Mouse (Mus musculus): Measurements from ENCODE around the gene Ephx3. TPM values are rescaled to one million over a fixed set of nuclear protein-coding genes. Genes with fewer than 3 reads are reported as not detected.
A peak's percentile ranks its signal among the peaks of the same experiment; 100 is the strongest.

Gene Ephx3
- total and polyA plus RNA-seq, 3 experiments, result 1.1 to 2.9 (median 1.3) TPM

GRCm38 (mm10) chr17:32172485-32172884 lies 16.9 kb downstream of the Ephx3 start:
- no peak overlapping the region for H3K9ac ChIP-seq (ENCODE audit: low read depth, low read length)
- 60% methylated on average over 2 of the region's 2 CpGs for WGBS
- peaks cover 2% of the 10 kb centered on the region; the same call in 1 of the 2 replicates for H3K27me3 ChIP-seq (ENCODE audit: control insufficient read depth, insufficient read depth, low read length)
- peaks cover 2% of the 10 kb centered on the region for H3K4me1 ChIP-seq (ENCODE audit: control insufficient read depth, insufficient read depth, low read length)
- no peak overlapping the region for H3K4me3 ChIP-seq
- TF ChIP-seq POLR2A (IDR thresholded peaks at IDR 0.05; ENCODE audit: insufficient read depth, low read depth, low read length) (no peak), CTCF (IDR thresholded peaks at IDR 0.05) (no peak), EP300 (IDR thresholded peaks at IDR 0.05; ENCODE audit: insufficient read depth, low read depth, low read length) (no peak)
- no peaks in the 10 kb centered on the region for H3K79me2 ChIP-seq (replicated peaks; ENCODE audit: control insufficient read depth, insufficient read depth, low read length)
- H3K36me3 ChIP-seq (ENCODE audit: control insufficient read depth, insufficient read depth, low read length), result no peaks in the 10 kb centered on the region
- H3K27ac ChIP-seq, result peak overlapping the region; percentile 73
- no peak for DNase-seq
- intact Hi-C loops (cut with DNase I), result no loop called here

GRCm38 (mm10) chr17:32169518-32170225 lies 19.7 kb downstream of the Ephx3 start:
- no peak overlapping the region for H3K4me3 ChIP-seq
- peaks cover 2% of the 10 kb centered on the region for H3K4me1 ChIP-seq (ENCODE audit: control insufficient read depth, insufficient read depth, low read length)
- intact Hi-C loops (cut with DNase I), result no loop called here
- TF ChIP-seq POLR2A (IDR thresholded peaks at IDR 0.05; ENCODE audit: insufficient read depth, low read depth, low read length), result no peak
- TF ChIP-seq CTCF (IDR thresholded peaks at IDR 0.05), result no peak
- TF ChIP-seq EP300 (IDR thresholded peaks at IDR 0.05; ENCODE audit: insufficient read depth, low read depth, low read length), result no peak
- no peak overlapping the region for H3K27ac ChIP-seq
- 58% methylated on average over 4 of the region's 4 CpGs for WGBS
- H3K27me3 ChIP-seq (ENCODE audit: control insufficient read depth, insufficient read depth, low read length), result peaks cover 9% of the 10 kb centered on the region; the same call in 1 of the 2 replicates
- DNase-seq, result no peak
- no peak overlapping the region for H3K9ac ChIP-seq (ENCODE audit: low read depth, low read length)
- no peaks in the 10 kb centered on the region for H3K79me2 ChIP-seq (replicated peaks; ENCODE audit: control insufficient read depth, insufficient read depth, low read length)
- H3K36me3 ChIP-seq (ENCODE audit: control insufficient read depth, insufficient read depth, low read length), result no peaks in the 10 kb centered on the region

GRCm38 (mm10) chr17:32166687-32167086 lies 22.7 kb downstream of the Ephx3 start, which contains the start of gene Notch3:
Notch3 (minus strand) TSS chr17:32166852.
- H3K9ac ChIP-seq (ENCODE audit: low read depth, low read length), result peak within 1 kb of the TSS; percentile 80
- H3K36me3 ChIP-seq (ENCODE audit: control insufficient read depth, insufficient read depth, low read length), result no peaks in the 10 kb centered on the region
- intact Hi-C loops (cut with DNase I), result no loop called here
- no peaks in the 10 kb centered on the region for H3K79me2 ChIP-seq (replicated peaks; ENCODE audit: control insufficient read depth, insufficient read depth, low read length)
- WGBS, result 3% methylated on average over 39 of the region's 39 CpGs
- peak within 1 kb of the TSS; percentile 71 for H3K27ac ChIP-seq
- H3K4me1 ChIP-seq (ENCODE audit: control insufficient read depth, insufficient read depth, low read length), result no peaks in the 10 kb centered on the region; the same call in 1 of the 2 replicates
- H3K4me3 ChIP-seq, result peak within 1 kb of the TSS; percentile 52
- peaks cover 16% of the 10 kb centered on the region for H3K27me3 ChIP-seq (ENCODE audit: control insufficient read depth, insufficient read depth, low read length)
- DNase-seq, result peak; percentile 76 to 77
- TF ChIP-seq EP300 (IDR thresholded peaks at IDR 0.05; ENCODE audit: insufficient read depth, low read depth, low read length) (no peak), CTCF (IDR thresholded peaks at IDR 0.05) (no peak), POLR2A (IDR thresholded peaks at IDR 0.05; ENCODE audit: insufficient read depth, low read depth, low read length) (no peak)

- Histone ChIP-seq H3K27me3 (ENCODE audit: control insufficient read depth, insufficient read depth, low read length) (peaks cover 16% of the 10 kb centered on the region), H3K27ac (peak overlapping the region; percentile 71), H3K9ac (ENCODE audit: low read depth, low read length) (peak overlapping the region; percentile 57), H3K4me3 (peak overlapping the region; percentile 52), H3K79me2 (replicated peaks; ENCODE audit: control insufficient read depth, insufficient read depth, low read length) (no peaks in the 10 kb centered on the region), H3K36me3 (ENCODE audit: control insufficient read depth, insufficient read depth, low read length) (no peaks in the 10 kb centered on the region), H3K4me1 (ENCODE audit: control insufficient read depth, insufficient read depth, low read length) (no peaks in the 10 kb centered on the region; the same call in 1 of the 2 replicates)
- DNase-seq, result peak in 1 of 2 experiments; percentile 71
- intact Hi-C loops (cut with DNase I), result loop anchor here (2.0 kb wide), 1 partner anchor 43 kb away; no protein-coding TSS in a partner anchor
- 2% methylated on average over 37 of the region's 43 CpGs for WGBS
- TF ChIP-seq CTCF (IDR thresholded peaks at IDR 0.05) (no peak), POLR2A (IDR thresholded peaks at IDR 0.05; ENCODE audit: insufficient read depth, low read depth, low read length) (no peak), EP300 (IDR thresholded peaks at IDR 0.05; ENCODE audit: insufficient read depth, low read depth, low read length) (no peak)
These were observed 23.4 kb downstream of the Ephx3 start for GRCm38 (mm10) chr17:32165803-32166595.

GRCm38 (mm10) chr17:32165266-32165802 lies 24.0 kb downstream of the Ephx3 start:
- 22% methylated on average over 8 of the region's 9 CpGs for WGBS
- Histone ChIP-seq H3K79me2 (replicated peaks; ENCODE audit: control insufficient read depth, insufficient read depth, low read length) (no peaks in the 10 kb centered on the region), H3K4me1 (ENCODE audit: control insufficient read depth, insufficient read depth, low read length) (no peaks in the 10 kb centered on the region; the same call in 1 of the 2 replicates), H3K27ac (peak overlapping the region; percentile 71), H3K9ac (ENCODE audit: low read depth, low read length) (peak overlapping the region; percentile 57), H3K36me3 (ENCODE audit: control insufficient read depth, insufficient read depth, low read length) (no peaks in the 10 kb centered on the region), H3K4me3 (peak overlapping the region; percentile 52), H3K27me3 (ENCODE audit: control insufficient read depth, insufficient read depth, low read length) (peaks cover 16% of the 10 kb centered on the region)
- TF ChIP-seq CTCF (IDR thresholded peaks at IDR 0.05), result no peak
- no peak for TF ChIP-seq EP300 (IDR thresholded peaks at IDR 0.05; ENCODE audit: insufficient read depth, low read depth, low read length)
- no peak for TF ChIP-seq POLR2A (IDR thresholded peaks at IDR 0.05; ENCODE audit: insufficient read depth, low read depth, low read length)
- intact Hi-C loops (cut with DNase I), result loop anchor here (2.0 kb wide), 1 partner anchor 43 kb away; no protein-coding TSS in a partner anchor
- DNase-seq, result no peak

Measured in heart, adult 2 months (tissue).